Mouse (Mus musculus) embryo, embryonic 11.5 days (tissue): ENCODE measurements at regions not wholly inside any gene's neighbourhood (a gene's known extent, or its start where the extent isn't known, plus 50 kb on each side); places are given as distances from the start of the nearest gene placed in this dataset.
A peak's percentile ranks its signal among the peaks of the same experiment; 100 is the strongest.

ENCODE experiments used
- DNase-seq: peaks from one replicate; pipeline ENCODE4 v3.0.0-alpha.2; 2012; ENCODE audit warnings: low read depth, low spot score

DNA sequence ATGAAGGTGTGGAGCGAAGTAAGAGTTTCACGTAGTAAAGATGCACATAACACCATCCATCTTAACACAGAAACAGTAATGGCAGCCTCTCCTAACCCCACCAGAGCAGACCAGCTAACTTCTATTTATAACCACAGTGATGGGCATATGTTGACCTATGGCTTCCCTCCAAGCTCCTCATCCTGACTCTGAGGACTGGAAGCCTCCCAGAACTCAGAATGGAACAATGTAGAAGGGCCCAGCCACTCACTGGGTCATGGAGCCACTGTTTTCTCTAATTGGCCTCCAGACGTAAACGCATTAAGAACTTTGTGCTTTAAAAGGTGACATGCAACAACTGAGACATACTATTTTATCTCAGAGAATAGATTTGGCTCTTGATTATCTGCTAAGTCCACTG is 77.0 kb downstream of the Irs2 start:
- DNase-seq, result no peak

DNA sequence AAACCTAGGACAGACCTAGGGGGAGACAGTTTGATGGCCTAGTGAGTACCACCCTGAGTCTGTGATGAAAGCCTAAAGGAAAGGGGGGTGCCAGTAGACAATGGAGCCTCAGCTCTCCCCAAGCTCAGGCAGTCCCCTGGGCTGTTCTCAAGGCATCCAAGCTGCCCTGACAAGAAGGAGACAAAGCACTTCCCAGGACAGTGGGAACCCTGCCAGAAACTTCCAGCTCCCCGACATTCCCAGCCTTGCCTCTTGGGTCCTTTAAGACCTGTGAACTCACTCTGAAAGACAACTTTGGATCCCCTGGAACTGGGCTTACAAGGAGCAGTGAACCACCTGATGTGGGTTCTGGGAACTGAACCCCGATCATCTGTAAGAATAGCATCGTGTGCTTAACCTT is 79.4 kb downstream of the Irs2 start:
- no peak for DNase-seq

- no peak for DNase-seq
These were observed 79.9 kb downstream of the Irs2 start for GRCm38 (mm10) chr8:10928342-10928794.

DNA sequence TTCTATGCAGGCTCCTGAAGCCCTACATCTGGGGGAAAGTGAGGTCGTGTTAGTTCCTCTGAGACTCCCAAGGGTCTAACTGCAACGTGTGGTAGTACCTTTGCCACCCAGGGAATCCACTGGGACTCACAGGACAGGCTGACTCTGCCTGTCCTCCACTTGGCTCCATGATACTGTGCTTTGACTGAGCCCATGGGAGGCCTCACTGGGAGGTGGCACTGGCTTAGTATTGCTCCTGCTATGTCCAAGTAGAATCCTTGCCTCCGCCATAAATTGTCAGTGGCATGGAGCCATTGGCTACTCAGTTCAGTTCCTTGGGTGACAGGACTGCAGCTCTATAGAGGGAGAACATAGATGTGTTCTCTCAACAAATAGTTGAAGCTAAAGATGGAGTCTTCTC is 81.1 kb downstream of the Irs2 start:
- no peak for DNase-seq

GRCm38 (mm10) chr8:10926518-10926915 is 81.7 kb downstream of the Irs2 start:
- DNase-seq, result no peak

DNA sequence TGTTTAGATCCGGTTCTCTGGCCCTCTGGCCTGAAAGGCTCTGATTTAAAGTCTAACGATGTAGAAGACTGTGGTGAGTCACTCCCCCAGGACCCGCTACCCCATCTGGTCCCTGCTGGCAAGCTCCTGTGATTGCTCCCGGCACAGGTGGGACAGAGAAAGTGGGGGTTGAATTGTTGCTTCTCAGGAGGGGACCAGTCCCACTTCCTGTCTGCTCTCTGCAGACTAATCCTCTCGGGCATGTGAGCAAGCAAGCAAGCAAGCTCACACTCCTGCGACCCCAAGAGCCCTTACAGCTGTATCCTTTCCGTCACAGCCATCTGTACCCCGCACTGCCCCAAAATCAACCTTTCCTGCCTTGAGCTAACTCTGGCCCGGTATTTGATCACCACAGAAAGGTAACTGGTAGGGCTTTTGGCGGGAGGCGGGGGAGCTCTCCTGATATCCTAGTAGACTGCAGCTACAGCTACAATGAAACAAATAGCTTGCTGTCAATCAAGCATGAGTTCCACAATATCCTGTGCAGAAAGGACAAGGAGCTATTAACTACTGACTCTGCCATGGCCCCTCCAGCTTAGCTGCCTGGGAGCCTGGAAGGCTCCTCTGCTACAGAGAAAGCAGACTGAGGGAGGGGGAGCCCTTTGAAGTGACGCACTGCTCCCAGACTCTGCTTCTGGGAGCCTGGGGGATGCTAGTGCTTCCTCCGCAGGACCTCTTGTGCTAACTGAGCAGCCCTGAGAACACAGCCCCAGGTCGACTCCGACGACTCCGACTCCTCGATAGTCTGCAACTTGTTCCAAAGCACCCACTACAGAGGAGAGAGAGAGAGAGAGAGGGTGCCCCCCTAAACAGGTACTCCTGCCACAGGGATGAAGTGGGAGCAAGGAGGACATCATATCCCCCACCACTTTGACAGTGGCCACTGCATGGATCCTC is 82.4 kb downstream of the Irs2 start:
- DNase-seq, result peak; percentile 39

DNA sequence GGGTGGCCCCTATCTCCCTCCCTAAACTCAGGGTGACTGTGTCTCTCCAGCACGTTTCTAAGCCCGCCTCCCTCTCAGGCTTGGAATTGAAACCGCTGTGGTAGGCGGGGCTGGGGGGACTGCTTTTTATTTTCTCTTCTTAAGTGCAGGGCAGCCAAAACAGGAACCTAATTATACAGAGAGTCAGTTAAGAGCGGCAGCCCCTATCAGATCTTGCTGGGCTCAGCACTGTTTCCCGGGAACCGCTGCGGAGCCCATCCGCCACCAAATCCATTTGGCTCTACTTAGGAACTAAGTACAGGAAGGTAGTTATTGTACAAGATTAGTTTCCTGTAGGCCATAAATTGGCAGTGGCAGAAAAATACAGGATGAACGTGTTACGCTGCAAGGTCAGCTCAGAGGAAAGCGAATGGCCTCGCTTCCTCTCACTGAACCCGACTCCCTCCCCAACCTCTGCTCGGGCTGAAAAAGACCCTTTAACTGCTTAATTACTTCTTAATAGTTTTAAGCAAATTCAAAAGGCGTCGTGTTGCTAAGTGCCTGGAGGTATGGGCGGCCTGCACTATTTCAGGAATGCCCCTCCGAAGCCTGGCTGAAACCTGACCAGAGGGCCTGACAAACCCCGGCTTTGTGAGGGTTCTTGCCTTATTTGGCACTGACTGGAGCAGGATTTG is 83.6 kb downstream of the Irs2 start:
- peak; percentile 50 for DNase-seq

GRCm38 (mm10) chr8:10924001-10924490 is 84.2 kb downstream of the Irs2 start:
- DNase-seq, result no peak

- no peak for DNase-seq
These were observed 84.9 kb downstream of the Irs2 start for GRCm38 (mm10) chr8:10923071-10924000.

DNA sequence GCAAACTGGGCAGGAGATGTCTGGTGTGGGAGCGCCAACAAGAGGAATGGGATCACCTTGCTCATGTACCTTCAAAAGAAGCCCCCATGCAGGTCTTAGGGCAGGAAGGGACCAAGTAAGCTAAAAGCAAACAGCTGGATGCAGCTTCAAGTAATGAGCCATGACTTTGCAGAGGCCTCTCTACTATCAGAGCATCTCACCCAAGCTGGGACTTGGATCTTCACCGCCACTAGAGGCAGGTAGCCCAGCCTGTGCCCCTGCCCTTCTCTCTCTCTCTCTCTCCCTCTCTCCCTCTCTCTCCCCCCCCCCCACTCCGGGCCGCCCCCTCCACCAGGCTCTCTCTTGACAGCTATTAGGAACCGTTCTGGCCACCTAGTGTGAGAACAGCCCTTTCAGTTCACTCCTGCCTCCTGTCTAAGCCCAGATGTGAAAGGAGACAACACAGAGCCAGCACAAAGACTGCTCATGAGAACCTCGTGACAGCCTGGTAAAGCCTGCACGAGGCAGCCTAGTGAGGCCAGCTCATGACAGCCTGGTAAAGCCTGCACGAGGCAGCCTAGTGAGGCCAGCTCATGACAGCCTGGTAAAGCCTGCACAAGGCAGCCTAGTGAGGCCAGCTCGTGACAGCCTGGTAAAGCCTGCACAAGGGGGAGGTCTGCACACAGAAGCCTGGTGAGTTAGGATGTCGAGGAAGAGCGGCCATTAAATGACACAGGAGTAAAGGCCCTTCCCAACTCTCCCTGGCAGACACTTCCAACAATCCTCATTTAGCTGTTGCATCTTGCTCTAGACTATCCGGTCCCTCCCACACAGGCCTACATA is 85.8 kb downstream of the Irs2 start:
- DNase-seq, result no peak

DNA sequence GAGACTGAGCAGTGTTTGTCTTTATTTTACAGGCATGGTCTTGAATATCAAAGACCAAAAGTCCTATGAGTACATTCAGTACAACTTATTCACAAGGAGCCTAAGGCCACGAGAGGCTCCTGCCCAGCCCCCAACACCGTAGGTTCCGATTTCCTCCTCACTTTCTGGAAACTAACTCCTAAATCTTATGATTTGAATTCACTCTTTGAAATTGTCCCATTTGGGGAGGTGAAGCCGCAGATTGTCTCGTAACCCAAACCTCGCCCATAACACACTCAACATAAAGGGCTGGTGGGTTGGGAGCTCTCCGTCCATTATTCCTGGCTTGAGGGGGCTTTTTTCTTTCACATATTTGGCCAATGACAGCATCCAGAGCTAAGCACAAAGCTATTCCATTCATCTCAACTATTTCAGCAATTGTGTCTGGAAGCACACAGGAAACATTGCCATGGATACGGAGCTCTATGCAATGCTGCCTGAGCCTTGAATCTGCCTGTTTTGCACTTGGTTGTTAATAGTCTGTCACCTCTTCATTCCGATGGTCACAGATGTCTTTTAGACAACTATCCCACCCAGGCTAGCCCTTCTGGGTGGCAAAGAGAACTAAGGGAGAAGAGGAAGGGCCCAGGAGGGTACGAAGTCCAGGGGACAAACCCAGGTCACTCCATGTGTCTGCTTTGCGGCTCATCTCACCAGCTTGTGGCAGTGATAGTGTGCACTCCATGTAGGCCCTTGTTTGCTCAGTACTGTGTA is 86.6 kb downstream of the Irs2 start:
- DNase-seq, result no peak

DNA sequence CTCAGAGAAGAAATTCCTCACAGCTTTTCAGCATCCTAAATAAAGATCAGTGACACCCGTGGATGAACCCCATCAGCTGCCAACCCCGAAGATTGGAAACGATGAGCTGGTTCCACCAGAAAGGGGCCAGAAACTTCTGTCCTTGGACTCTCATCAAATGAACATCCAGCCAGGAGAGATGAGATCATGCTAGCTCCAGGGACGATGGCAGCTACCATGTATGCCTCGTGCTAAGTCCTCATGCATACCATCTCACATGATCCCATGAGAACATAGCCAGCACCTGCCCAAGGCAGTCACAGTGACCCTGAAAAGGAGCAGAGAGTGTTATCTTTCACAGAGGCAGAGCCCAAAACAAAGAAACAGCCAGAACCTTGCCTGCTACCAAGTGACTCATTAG is 88.6 kb downstream of the Irs2 start:
- DNase-seq, result no peak

GRCm38 (mm10) chr8:10918403-10919035 is 89.7 kb downstream of the Irs2 start:
- no peak for DNase-seq

- DNase-seq, result no peak
These were observed 93.6 kb downstream of the Irs2 start for GRCm38 (mm10) chr8:10914616-10915015.

GRCm38 (mm10) chr8:10912436-10912835 is 95.8 kb downstream of the Irs2 start:
- DNase-seq, result no peak

DNA sequence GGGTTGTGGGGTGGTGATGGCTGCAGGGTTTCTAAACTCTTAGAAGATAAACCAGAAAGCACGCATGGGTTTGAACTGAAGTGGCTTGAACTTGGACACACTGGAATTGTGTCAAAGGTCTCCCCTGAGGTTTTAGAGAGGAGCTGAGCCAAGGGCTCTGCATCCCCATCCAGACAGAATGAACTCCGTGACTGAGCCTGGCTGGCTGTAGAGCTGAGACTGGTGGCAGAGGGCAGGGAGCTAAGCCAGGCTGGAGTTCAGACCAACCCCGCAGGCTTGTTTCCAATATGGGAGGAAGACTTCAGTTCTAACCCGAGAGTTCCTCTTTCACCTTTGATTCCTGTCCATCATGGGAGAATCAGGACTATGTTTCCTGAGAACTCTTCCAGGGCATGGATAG is 96.9 kb downstream of the Irs2 start:
- no peak for DNase-seq

DNA sequence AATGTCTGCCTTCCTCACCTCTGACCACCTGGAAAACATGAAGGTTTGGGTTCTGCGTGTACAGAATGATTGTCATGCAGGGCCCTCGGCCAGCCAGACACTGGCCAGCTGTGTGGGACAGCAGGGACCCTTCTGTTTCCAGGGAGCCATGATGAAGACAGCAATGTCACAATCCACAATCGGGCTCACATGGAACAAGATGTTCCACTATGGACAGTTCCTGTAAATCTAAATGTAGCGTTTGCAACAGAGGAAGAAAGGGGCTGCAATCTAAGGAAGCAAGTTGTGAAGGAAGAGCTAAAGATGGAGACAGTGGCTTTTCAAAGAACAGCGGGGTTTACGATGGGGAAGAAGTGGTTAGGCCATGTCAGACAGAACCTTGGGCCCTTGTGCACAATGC is 97.3 kb downstream of the Irs2 start:
- no peak for DNase-seq

DNA sequence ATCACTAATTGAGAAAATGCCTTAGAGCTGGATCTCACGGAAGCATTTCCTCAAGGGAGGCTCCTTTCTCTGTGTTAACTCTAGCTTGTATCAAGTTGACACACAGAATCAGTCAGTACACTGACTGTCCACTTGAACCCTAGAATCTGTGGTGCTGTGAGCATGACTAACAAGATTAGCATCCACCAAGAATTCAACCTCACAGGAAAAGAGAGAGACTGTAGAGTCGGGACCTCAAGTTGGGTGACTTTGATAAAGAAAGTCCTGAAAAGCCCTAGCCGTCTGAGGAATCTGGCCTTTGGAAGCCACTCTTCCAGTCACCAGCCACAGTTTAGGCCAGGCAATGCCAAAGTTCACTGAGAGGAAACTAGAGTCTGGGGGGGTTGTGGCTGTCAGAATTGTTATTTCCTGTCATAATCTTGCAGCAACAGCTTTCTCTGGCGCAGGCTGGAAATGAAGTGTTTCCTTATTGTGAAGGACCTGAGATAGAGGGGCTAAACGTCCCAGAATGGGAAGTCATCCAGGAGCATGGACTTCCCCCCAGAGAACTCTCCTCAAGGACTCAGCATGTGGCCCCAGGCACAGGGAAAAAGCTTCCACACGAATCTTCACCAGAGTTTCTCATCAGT is 97.9 kb downstream of the Irs2 start:
- DNase-seq, result no peak

DNA sequence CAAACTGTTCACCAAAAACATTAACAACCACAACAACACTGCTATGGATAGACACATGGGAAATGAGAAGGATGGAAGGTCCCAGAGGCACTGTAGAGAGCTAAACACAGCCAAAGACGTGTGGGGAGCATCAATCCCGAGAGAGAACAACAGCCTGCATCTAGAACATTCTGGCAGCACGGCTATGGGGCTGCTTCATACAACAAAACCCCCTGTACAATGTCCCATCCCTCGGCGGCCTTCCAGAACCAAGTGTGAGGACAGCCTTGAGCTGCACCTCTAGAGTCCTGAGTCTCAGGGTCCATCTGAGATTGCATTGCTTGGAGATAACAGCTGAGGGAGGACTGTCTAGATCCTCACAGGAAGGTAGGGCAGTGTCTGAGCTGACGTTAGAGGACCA is 99.1 kb downstream of the Irs2 start:
- no peak for DNase-seq
